Mouse (Mus musculus) lung, adult 2 months (tissue): ENCODE results near the gene Gm47969.

Experiments used
- CTCF ChIP-seq: fragments of 200-500 bp; IDR thresholded peaks from 2 replicates; pipeline ENCODE4 v1.5.1; 2011; ENCODE audit warnings: mild to moderate bottlenecking, low read length, control low read depth; ENCODE audit not compliant: insufficient read depth
- POLR2A ChIP-seq: fragments of 200-500 bp; IDR thresholded peaks from 2 replicates; pipeline ENCODE4 v1.6.1; 2011; ENCODE audit warnings: low read depth, mild to moderate bottlenecking, control low read depth, low read length, borderline replicate concordance; ENCODE audit errors: extremely low read depth

GRCm38 (mm10) chr1:83066577-83066976, 21.8 kb downstream of the Gm47969 start:
- TF ChIP-seq POLR2A = no peak
- TF ChIP-seq CTCF = no peak
